Mouse (Mus musculus): ENCODE results near the gene Polr2b. TPM values are rescaled to one million over a fixed set of nuclear protein-coding genes. Genes with fewer than 3 reads are reported as not detected.

Polr2b gene
- 30.9 and 32.3 TPM in 2 replicates for polyA plus RNA-seq (2012; rRNA removed)

- DNase-seq (ENCODE audit: low spot score), result peak; percentile 96
Observed at GRCm38 (mm10) chr5:77309924-77310772, at the start of gene Polr2b, which contains the start of gene Noa1. TSS of gene Polr2b (plus strand) at chr5:77310147. TSS of gene Noa1 (minus strand) at chr5:77310084.

DNA sequence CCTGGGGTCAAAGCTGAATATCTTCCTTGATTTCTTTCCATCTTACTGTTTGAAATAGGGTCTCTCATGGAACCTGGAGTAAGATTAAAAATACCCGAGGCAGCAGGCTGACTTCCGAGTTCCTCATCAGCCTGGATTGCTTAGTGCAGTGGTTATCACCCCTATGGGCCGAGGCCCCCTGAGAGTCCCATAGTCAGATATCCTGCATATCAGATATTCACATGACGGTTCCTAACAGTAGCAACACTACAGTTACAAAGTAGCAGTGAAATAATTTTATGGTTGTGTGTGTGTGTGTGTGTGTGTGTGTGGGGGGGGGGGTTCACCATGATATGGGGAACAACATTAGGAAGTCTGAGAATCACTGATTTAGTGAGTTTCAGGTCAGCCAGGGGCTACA is 48.8 kb upstream of the Polr2b start:
- no peak for DNase-seq (ENCODE audit: low spot score)

DNA sequence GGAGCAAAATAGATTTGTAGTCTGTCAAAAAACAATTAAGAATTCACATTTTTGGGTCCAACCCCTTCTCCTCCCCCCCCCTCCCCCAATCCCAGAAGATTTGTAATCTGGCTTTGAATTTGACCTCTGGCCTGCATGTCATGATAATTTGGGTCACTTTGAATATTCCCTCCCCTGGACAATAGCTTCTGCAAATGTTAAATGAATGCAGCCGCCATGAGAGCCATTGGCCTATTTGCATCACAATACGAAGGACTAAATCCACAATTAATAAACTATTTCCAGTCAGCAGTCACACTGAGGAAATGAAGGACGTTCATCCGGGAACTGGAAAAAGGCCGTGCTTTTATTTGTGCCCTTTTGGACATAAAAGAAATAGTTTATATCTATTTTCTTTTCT is 47.8 kb upstream of the Polr2b start:
- DNase-seq (ENCODE audit: low spot score), result no peak

DNA sequence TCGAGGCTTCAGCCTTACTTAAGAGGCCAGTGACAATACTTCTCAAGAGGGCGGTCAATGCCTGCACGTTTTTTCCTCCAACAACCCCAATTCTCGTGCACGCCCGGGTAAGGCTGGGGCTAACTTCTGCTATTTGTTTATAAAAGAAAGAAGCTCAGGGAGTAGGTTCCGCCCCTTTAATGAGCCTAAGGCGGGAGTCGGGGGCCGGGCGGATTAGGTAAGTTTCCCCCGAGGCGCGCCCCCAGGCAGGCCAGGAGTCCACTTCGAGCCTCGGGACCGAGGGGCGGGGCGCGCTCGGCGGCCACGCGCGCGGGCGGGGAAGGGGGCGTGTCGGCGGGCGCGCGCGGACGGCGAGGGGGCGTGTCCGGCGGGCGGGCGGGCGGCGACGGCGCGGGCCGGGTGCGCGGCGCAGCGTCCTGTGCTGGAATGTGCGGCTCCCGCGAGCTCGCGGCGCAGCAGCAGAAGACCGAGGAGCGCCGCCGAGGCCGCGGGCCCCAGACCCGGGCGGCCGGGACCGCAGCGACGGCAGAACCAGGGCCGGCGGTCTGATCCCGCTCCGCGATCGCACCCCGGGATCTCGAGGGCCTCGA is 44.8 kb upstream of the Polr2b start, which contains the start of gene Rest:
TSS of gene Rest (plus strand) at position 411 of the 590 bp plus-strand sequence.
- DNase-seq (ENCODE audit: low spot score), result peak; percentile 76

DNA sequence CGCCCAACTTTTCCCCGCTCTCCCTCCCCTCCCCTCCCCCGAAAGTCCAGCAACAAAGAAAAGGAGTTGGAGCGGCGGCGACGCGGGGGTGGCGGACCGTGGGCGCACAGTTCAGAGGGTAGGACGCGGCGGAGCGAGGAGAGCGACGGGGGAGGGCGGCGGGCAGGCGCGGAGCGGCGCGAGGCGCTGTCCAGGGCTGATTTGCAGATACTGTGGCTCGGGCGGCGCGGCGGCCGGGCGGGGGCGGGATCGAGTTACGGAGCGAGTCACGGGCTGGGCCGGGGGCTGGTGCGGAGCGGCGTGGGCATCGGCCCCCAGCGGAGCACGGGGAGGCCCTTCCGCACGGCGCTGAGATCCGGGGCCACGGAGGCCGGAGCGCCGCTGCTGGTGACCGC is 44.3 kb upstream of the Polr2b start:
- DNase-seq (ENCODE audit: low spot score), result peak; percentile 64

GRCm38 (mm10) chr5:77266066-77266885 is 43.7 kb upstream of the Polr2b start:
- DNase-seq (ENCODE audit: low spot score), result peak; percentile 64

DNA sequence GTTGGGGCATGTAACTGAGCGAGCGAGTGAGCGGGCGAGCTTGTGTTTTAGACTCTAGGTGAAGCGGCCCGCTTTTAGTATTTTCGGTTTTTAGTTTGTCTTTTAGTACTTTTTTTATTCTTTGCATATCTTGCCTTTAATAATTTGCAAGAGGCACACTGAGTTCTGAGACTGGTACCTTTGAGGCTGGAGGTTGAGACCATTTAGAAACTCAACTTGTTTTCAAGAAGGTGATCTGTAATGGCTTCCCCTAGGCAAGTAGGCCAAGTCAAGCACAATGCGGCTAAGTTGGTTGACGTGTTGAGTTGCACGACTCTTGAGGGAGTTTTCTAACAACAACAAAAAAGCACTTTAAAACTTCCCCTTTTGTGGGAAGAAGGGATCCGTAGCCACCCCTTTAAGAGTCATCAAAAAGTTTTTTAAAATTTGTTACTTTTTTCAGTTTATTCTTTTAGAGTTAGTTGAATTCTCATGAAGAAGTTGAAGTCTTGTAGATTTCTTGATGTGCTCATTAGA is 43.0 kb upstream of the Polr2b start:
- DNase-seq (ENCODE audit: low spot score), result no peak

- no peak for DNase-seq (ENCODE audit: low spot score)
Observed at GRCm38 (mm10) chr5:77267441-77267840, 42.5 kb upstream of the Polr2b start.

- no peak for DNase-seq (ENCODE audit: low spot score)
Observed at GRCm38 (mm10) chr5:77267957-77268624, 41.9 kb upstream of the Polr2b start.

GRCm38 (mm10) chr5:77269399-77269798 is 40.5 kb upstream of the Polr2b start:
- no peak for DNase-seq (ENCODE audit: low spot score)

DNA sequence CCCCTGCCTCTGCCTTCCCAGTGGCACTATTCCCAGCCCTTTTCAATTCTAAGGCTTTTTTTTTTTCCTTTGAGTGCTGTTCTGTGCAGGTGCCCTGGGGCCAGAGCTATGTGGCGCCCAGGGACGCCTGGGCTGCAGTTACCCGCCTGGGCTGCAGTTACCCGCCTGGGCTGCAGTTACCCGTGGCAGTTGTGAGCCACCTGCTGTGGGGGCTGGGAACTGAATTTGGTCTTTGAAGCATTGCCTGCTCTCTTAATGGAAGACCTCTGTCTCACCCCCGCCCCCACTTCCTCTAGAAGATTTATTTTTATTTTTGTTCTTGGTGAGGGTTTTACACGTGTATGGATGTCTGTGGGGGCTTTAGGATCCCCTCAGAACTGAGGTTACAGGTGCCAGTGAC is 36.8 kb upstream of the Polr2b start:
- DNase-seq (ENCODE audit: low spot score), result no peak

DNA sequence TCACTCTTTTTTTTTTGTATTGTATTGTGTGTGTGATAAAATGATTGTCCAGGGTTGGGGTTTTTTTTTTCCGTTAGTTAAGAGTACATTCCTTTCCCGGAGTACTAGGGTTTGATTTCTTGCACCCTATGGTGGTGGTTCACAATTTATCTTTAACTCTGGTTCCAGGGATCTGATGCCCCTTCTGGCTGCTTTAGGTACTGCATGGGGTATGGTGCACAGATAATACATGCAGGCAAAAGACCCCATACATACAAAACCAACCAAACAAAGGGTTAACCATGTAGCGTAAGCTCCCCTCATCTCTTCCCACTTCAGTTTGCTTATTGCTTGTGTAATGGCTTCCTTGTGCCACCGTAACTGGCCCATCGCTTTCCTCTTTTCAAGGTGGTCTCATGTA is 34.0 kb upstream of the Polr2b start:
- DNase-seq (ENCODE audit: low spot score), result no peak

DNA sequence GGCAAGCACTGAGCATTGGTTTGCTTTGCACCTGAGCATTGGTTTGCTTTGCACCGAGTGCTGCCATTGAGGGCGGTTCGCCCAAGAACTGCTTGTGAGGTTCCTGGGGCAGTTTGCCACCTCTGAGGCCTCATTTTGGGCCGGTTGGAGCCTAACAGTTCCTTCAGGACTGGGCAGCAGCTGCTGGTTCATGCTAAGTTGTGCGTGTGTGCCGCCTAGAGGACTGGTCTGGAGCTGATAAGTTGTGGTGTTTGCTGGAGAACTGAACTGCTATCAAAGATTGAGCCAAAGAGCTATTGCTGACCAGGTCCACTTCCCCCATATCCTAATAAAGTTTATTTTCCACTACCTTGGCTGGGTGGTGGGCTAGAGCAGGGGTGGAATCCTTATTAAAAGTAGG is 32.7 kb upstream of the Polr2b start:
- DNase-seq (ENCODE audit: low spot score), result no peak

DNA sequence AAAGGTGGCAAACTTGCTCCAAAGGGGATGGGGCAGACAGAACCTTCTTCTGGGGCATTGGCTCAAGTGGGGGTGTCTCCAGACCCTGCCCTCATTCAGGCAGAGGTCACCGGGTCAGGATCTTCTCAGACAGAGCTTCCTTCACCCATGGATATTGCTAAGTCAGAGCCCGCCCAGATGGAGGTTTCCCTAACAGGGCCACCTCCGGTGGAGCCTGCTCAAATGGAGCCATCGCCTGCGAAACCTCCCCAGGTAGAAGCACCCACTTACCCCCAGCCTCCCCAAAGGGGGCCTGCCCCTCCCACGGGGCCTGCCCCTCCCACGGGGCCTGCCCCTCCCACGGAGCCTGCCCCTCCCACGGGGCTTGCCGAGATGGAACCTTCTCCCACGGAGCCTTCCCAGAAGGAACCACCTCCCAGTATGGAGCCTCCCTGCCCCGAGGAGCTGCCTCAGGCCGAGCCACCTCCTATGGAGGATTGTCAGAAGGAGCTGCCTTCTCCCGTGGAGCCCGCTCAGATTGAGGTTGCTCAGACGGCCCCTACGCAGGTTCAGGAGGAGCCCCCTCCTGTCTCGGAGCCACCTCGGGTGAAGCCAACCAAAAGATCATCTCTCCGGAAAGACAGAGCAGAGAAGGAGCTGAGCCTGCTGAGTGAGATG is 28.3 kb upstream of the Polr2b start:
- no peak for DNase-seq (ENCODE audit: low spot score)

GRCm38 (mm10) chr5:77282242-77282641 is 27.7 kb upstream of the Polr2b start:
- no peak for DNase-seq (ENCODE audit: low spot score)

- DNase-seq (ENCODE audit: low spot score), result no peak
Observed at GRCm38 (mm10) chr5:77285685-77286084, 24.3 kb upstream of the Polr2b start.

DNA sequence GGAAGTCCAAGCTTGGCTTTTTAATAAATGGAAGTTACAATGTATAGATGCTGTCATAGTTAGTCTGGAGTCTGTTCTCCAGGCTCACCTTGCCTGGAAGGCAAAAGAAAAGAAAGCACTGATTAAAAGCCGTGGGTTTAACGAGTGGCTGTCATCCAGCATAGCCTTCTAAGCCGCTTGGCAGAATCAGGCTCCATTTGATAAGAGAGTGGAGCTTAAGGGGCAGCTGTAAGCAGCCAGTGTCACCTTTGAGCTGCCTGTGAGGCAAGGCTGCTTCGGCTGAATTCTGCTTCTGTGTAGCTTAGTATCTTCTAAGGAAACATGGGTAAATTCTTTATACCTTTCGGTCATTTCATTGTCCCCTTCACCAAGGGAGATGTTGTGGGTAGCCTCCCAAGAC is 23.0 kb upstream of the Polr2b start:
- no peak for DNase-seq (ENCODE audit: low spot score)

- DNase-seq (ENCODE audit: low spot score), result no peak
Observed at GRCm38 (mm10) chr5:77287901-77288300, 22.0 kb upstream of the Polr2b start.

GRCm38 (mm10) chr5:77289686-77290085 is 20.3 kb upstream of the Polr2b start:
- DNase-seq (ENCODE audit: low spot score), result no peak

DNA sequence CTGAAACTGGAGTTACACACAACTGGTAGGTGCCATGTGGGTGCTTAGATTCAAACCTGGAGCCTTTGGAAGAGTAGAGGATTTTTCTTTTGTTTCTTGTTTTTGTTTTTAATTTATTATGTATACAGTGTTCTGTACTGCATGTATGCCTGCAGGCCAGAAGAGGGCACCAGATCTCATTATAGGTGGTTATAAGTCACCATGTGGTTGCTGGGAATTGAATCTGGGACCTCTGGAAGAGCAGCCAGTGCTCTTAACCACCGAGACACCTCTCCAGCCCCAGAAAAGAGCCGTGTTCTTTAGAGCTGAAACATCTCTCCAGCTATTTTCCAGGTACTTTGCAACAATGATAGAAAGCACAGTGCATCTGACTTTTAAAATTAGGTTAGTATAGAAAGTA is 19.3 kb upstream of the Polr2b start:
- DNase-seq (ENCODE audit: low spot score), result no peak
